Mouse (Mus musculus) E14TG2a.4 (cell line): ENCODE results near the gene Lacc1.
"Not testable (repeated sequence)": the region's sequence is repeated elsewhere in the genome, so short reads cannot be mapped to it uniquely, and the experiment has no call there.

Experiments used
- H3K27me3 ChIP-seq: 2 replicates; pipeline ENCODE4 v1.6.1; 2014; ENCODE audit warnings: low read length, control low read depth; ENCODE audit not compliant: insufficient read depth
- H3K36me3 ChIP-seq: 2 replicates; pipeline ENCODE4 v1.6.1; 2014; ENCODE audit warnings: low read length, control low read depth; ENCODE audit not compliant: insufficient read depth
- H3K4me1 ChIP-seq: replicated peaks from 2 replicates; pipeline ENCODE4 v1.6.1; 2014; ENCODE audit warnings: low read depth, low read length, control low read depth
- H3K4me3 ChIP-seq: replicated peaks from 2 replicates; pipeline ENCODE4 v1.5.1; 2014; ENCODE audit warnings: mild to moderate bottlenecking, low read length
- H3K9me3 ChIP-seq: 2 replicates; pipeline ENCODE4 v1.6.1; 2014; ENCODE audit warnings: low read length, control low read depth
- CTCF ChIP-seq: conservative IDR thresholded peaks from 2 replicates; pipeline ENCODE4 v1.5.1; 2014; ENCODE audit warnings: low read length
- NANOG ChIP-seq: IDR thresholded peaks from 2 replicates; pipeline ENCODE4 v1.6.1; 2014; ENCODE audit warnings: borderline replicate concordance, low read length, mixed read lengths
- POU5F1 ChIP-seq: IDR thresholded peaks from 2 replicates; pipeline ENCODE4 v1.6.1; 2014; ENCODE audit warnings: low read length, borderline replicate concordance

The Lacc1 gene

GRCm38 (mm10) chr14:77005566-77005965 lies 31.1 kb downstream of the Lacc1 start:
- H3K9me3 ChIP-seq, result peaks cover 20% of the 10 kb centered on the region
- no peaks in the 10 kb centered on the region for H3K36me3 ChIP-seq
- H3K4me1 ChIP-seq, result peaks cover 17% of the 10 kb centered on the region
- no peak overlapping the region for H3K4me3 ChIP-seq
- no peaks in the 10 kb centered on the region for H3K27me3 ChIP-seq
- TF ChIP-seq CTCF (no peak), POU5F1 (no peak), NANOG (no peak)

GRCm38 (mm10) chr14:77004740-77005139 lies 32.0 kb downstream of the Lacc1 start:
- Histone ChIP-seq H3K4me1 (peaks cover 17% of the 10 kb centered on the region), H3K27me3 (no peaks in the 10 kb centered on the region), H3K36me3 (no peaks in the 10 kb centered on the region)

GRCm38 (mm10) chr14:76990351-76990750 lies 46.4 kb downstream of the Lacc1 start:
- not testable (repeated sequence) for H3K4me3 ChIP-seq, H3K36me3 ChIP-seq, H3K9me3 ChIP-seq, H3K27me3 ChIP-seq
- TF ChIP-seq NANOG, result peak; percentile 15; the same call in 1 of the 2 replicates
- H3K4me1 ChIP-seq, result peaks cover 27% of the 10 kb centered on the region

More at GRCm38 (mm10) chr14:77004740-77005139, 32.0 kb downstream of the Lacc1 start:
- peaks cover 20% of the 10 kb centered on the region for H3K9me3 ChIP-seq
- TF ChIP-seq CTCF (no peak), NANOG (no peak), POU5F1 (no peak)
- no peak overlapping the region for H3K4me3 ChIP-seq

- Histone ChIP-seq H3K4me1 (peaks cover 6% of the 10 kb centered on the region), H3K36me3 (no peaks in the 10 kb centered on the region), H3K9me3 (no peaks in the 10 kb centered on the region), H3K4me3 (no peak overlapping the region), H3K27me3 (no peaks in the 10 kb centered on the region)
- TF ChIP-seq CTCF, result no peak
- no peak for TF ChIP-seq POU5F1
- TF ChIP-seq NANOG, result no peak
Observed at GRCm38 (mm10) chr14:76981781-76982180, 54.9 kb downstream of the Lacc1 start.

GRCm38 (mm10) chr14:76981176-76981575 lies 55.5 kb downstream of the Lacc1 start:
- Histone ChIP-seq H3K36me3 (no peaks in the 10 kb centered on the region), H3K27me3 (no peaks in the 10 kb centered on the region), H3K9me3 (no peaks in the 10 kb centered on the region), H3K4me3 (no peak overlapping the region), H3K4me1 (peaks cover 1% of the 10 kb centered on the region; the same call in 1 of the 2 replicates)
- TF ChIP-seq CTCF, result no peak

- H3K4me1 ChIP-seq, result no peaks in the 10 kb centered on the region
- H3K36me3 ChIP-seq, result no peaks in the 10 kb centered on the region
- H3K4me3 ChIP-seq, result no peak overlapping the region
- TF ChIP-seq POU5F1 (no peak), NANOG (no peak), CTCF (no peak)
- H3K27me3 ChIP-seq, result no peaks in the 10 kb centered on the region
- H3K9me3 ChIP-seq, result no peaks in the 10 kb centered on the region
Observed at GRCm38 (mm10) chr14:76979569-76979968, 57.1 kb downstream of the Lacc1 start.
